Mouse (Mus musculus) midbrain, embryonic 16.5 days (tissue): ENCODE data around the gene Ngly1. TPM values are rescaled to one million over a fixed set of nuclear protein-coding genes. Genes with fewer than 3 reads are reported as not detected.

Experiments used
- ATAC-seq: fragments of 200-750 bp; cut with Nextera tagmentation; 2 replicates; pipeline ENCODE4 v1.8.0; 2017; ENCODE audit warnings: moderate TSS enrichment
- H3K27ac ChIP-seq: fragments of 300-500 bp; sonication (generic); 2 replicates; pipeline ENCODE4 v1.5.1; 2014; ENCODE audit warnings: mild to moderate bottlenecking, low read length, mixed read lengths
- H3K27me3 ChIP-seq: fragments of 300-500 bp; sonication (generic); 2 replicates; pipeline ENCODE4 v1.6.1; 2014; ENCODE audit warnings: low read depth, low read length, mixed read lengths; ENCODE audit not compliant: control insufficient read depth, insufficient read depth
- H3K36me3 ChIP-seq: fragments of 300-500 bp; sonication (generic); 2 replicates; pipeline ENCODE4 v1.6.1; 2014; ENCODE audit warnings: mild to moderate bottlenecking, low read length, moderate library complexity, mixed read lengths; ENCODE audit not compliant: control insufficient read depth, insufficient read depth
- H3K4me1 ChIP-seq: fragments of 300-500 bp; sonication (generic); 2 replicates; pipeline ENCODE4 v1.6.1; 2014; ENCODE audit warnings: mild to moderate bottlenecking, low read length, mixed read lengths; ENCODE audit not compliant: control insufficient read depth, insufficient read depth
- H3K4me2 ChIP-seq: fragments of 300-500 bp; sonication (generic); 2 replicates; pipeline ENCODE4 v1.6.1; 2014; ENCODE audit warnings: mild to moderate bottlenecking, low read length, mixed read lengths
- H3K4me3 ChIP-seq: fragments of 300-500 bp; sonication (generic); 2 replicates; pipeline ENCODE4 v1.5.1; 2014; ENCODE audit warnings: low read depth, mild to moderate bottlenecking, low read length, moderate library complexity, mixed read lengths
- H3K9ac ChIP-seq: fragments of 300-500 bp; sonication (generic); 2 replicates; pipeline ENCODE4 v1.6.1; 2014; ENCODE audit warnings: low read depth, low read length, mixed read lengths
- H3K9me3 ChIP-seq: fragments of 300-500 bp; sonication (generic); replicated peaks from 2 replicates; pipeline ENCODE4 v1.6.1; 2014; ENCODE audit warnings: mild to moderate bottlenecking, low read length, mixed read lengths; ENCODE audit not compliant: control insufficient read depth, poor library complexity, severe bottlenecking
- WGBS: fragments of 180-500 bp; shearing (Covaris S2); extraction: QIAGEN DNeasy Blood & Tissue Kit; methylation state at CpG from one replicate; pipeline ENCODE4 v1.1.7; 2014; 5-methylcytosine and 5-hydroxymethylcytosine counted together
- polyA plus RNA-seq: library from polyadenylated mRNA; unstranded; fragments of >200 nt; fragmentation: Nextera tagmentation; extraction: Ambion mirVana; gene quantifications from 2 replicates; pipeline ENCODE4 v1.2.1, GENCODE M21; 2015

Gene Ngly1
- polyA plus RNA-seq, 1 experiment from 2014 or later, result 26.1 TPM

- 0 out of 2 replicates have a peak, but pooled peaks have one; percentile 25 for ATAC-seq
- no peaks in the 10 kb centered on the region for H3K27me3 ChIP-seq
- H3K9me3 ChIP-seq, result no peaks in the 10 kb centered on the region
- H3K4me1 ChIP-seq, result no peaks in the 10 kb centered on the region
- WGBS, result 13% methylated on average over 5 of the region's 5 CpGs
- no peak overlapping the region for H3K27ac ChIP-seq
- no peak overlapping the region for H3K9ac ChIP-seq
- H3K4me2 ChIP-seq, result no peak overlapping the region
- no peak overlapping the region for H3K4me3 ChIP-seq
- H3K36me3 ChIP-seq, result no peaks in the 10 kb centered on the region
These were observed 79.9 kb downstream of the Ngly1 start for GRCm38 (mm10) chr14:16328959-16329480.

- Histone ChIP-seq H3K4me3 (no peak overlapping the region), H3K36me3 (no peaks in the 10 kb centered on the region), H3K4me1 (no peaks in the 10 kb centered on the region), H3K9me3 (no peaks in the 10 kb centered on the region), H3K27ac (no peak overlapping the region), H3K4me2 (no peak overlapping the region), H3K27me3 (no peaks in the 10 kb centered on the region), H3K9ac (no peak overlapping the region)
- WGBS, result 74% methylated on average over 3 of the region's 3 CpGs
- no peak for ATAC-seq
These were observed 80.7 kb downstream of the Ngly1 start for GRCm38 (mm10) chr14:16329756-16330155.

GRCm38 (mm10) chr14:16334260-16334659 is 85.2 kb downstream of the Ngly1 start:
- no peaks in the 10 kb centered on the region for H3K9me3 ChIP-seq
- no peak overlapping the region for H3K4me3 ChIP-seq
- ATAC-seq, result no peak
- 89% methylated on average over 3 of the region's 3 CpGs for WGBS
- H3K4me2 ChIP-seq, result no peak overlapping the region
- H3K27ac ChIP-seq, result no peak overlapping the region
- no peak overlapping the region for H3K9ac ChIP-seq
- H3K27me3 ChIP-seq, result no peaks in the 10 kb centered on the region
- H3K4me1 ChIP-seq, result no peaks in the 10 kb centered on the region
- no peaks in the 10 kb centered on the region for H3K36me3 ChIP-seq

- Histone ChIP-seq H3K4me1 (no peaks in the 10 kb centered on the region), H3K9me3 (no peaks in the 10 kb centered on the region), H3K4me2 (no peak overlapping the region), H3K36me3 (no peaks in the 10 kb centered on the region), H3K27me3 (no peaks in the 10 kb centered on the region), H3K9ac (no peak overlapping the region), H3K27ac (no peak overlapping the region), H3K4me3 (no peak overlapping the region)
- 65% methylated on average over 3 of the region's 3 CpGs for WGBS
- ATAC-seq, result no peak
These were observed 86.8 kb downstream of the Ngly1 start for GRCm38 (mm10) chr14:16335835-16336417.

DNA sequence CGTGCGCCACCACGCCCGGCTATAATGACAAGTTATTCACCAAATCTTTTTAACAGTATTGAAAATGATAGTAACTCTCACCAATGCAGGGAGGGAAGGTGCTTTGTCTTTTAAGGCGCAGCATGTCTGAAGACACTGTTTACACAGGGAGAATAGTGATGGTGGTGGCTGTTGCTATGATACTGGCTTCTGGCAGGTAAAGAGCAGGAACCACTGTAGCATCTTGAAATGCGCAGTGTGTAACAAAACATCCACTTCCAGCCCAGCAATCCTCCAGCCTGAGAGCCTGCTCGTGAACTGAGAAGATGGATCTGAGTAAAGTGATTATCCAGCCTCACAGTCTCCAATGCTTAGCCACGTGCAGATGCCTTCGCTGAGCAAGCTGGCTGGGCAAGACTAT is 98.4 kb downstream of the Ngly1 start:
- Histone ChIP-seq H3K36me3 (no peaks in the 10 kb centered on the region), H3K9ac (no peak overlapping the region), H3K9me3 (no peaks in the 10 kb centered on the region), H3K4me2 (no peak overlapping the region), H3K4me1 (no peaks in the 10 kb centered on the region), H3K4me3 (no peak overlapping the region), H3K27me3 (no peaks in the 10 kb centered on the region), H3K27ac (no peak overlapping the region)
- 73% methylated on average over 9 of the region's 9 CpGs for WGBS
- peak; percentile 71 for ATAC-seq

DNA sequence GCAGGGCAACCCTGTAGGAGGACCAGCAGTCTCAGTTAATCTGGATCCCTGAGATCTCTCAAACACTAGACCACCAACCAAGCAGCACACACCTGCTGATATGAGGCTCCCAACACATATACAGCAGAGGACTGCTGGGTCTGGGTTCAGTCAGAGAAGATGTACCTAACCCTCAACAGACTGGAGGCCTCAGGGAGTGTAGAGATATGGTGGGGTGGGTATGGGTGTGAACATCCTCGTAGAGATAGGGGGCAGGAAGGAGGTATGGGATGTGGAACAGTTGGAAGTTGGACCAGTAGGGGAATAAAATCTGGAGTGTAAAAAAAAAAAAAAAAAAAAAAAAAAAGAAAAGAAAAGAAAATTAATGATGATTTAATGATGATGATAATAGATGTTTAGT is 110.6 kb downstream of the Ngly1 start:
- H3K9me3 ChIP-seq, result no peaks in the 10 kb centered on the region
- H3K4me1 ChIP-seq, result peaks cover 6% of the 10 kb centered on the region
- no peak overlapping the region for H3K4me2 ChIP-seq
- H3K9ac ChIP-seq, result no peak overlapping the region
- no peak overlapping the region for H3K27ac ChIP-seq
- H3K36me3 ChIP-seq, result no peaks in the 10 kb centered on the region
- WGBS, result 86% methylated on average over 1 of the region's 1 CpGs
- H3K27me3 ChIP-seq, result no peaks in the 10 kb centered on the region
- no peak overlapping the region for H3K4me3 ChIP-seq
- ATAC-seq, result no peak

Other genes starting within 250 kb of the Ngly1 start
- 2.5 and 2.8 TPM in 2 replicates for gene Oxsm, start 528 bp downstream of the Ngly1 start, polyA plus RNA-seq
- 88.8 and 106 TPM in 2 replicates for gene Top2b, start 115.9 kb downstream of the Ngly1 start, polyA plus RNA-seq